Mouse (Mus musculus): ENCODE data around the gene Hist2h4.

Hist2h4 gene

GRCm38 (mm10) chr3:96273591-96274465, 10.7 kb upstream of the Hist2h4 start:
- in situ Hi-C loops (cut with MboI; ENCODE audit: unreplicated experiment in 2 of 2), result loop anchor here in 1 of 2 experiments (25.0 kb wide), 2 partner anchors 312 to 612 kb away; partner anchors contain the start of gene Mcl1

- in situ Hi-C loops (cut with MboI; ENCODE audit: unreplicated experiment in 2 of 2), result loop anchor here in 1 of 2 experiments (5.0 to 25.0 kb wide), 3 partner anchors 42 to 607 kb away; partner anchors contain the start of gene Mcl1
Measured at GRCm38 (mm10) chr3:96269511-96270474, 6.7 kb upstream of the Hist2h4 start, which contains the start of gene Hist2h2bb. Hist2h2bb (plus strand) TSS chr3:96269752.

- in situ Hi-C loops (cut with MboI; ENCODE audit: unreplicated experiment in 2 of 2), result loop anchor here in 1 of 2 experiments (5.0 to 25.0 kb wide), 3 partner anchors 42 to 607 kb away; partner anchors contain the start of gene Mcl1
Measured at GRCm38 (mm10) chr3:96268776-96269378, 5.8 kb upstream of the Hist2h4 start.

GRCm38 (mm10) chr3:96268051-96268775, 5.1 kb upstream of the Hist2h4 start, which contains the start of gene Hist2h3b:
Hist2h3b (plus strand) TSS chr3:96268654.
- in situ Hi-C loops (cut with MboI; ENCODE audit: unreplicated experiment in 2 of 2), result loop anchor here in 1 of 2 experiments (5.0 to 25.0 kb wide), 3 partner anchors 41 to 606 kb away; partner anchors contain the start of gene Mcl1

- in situ Hi-C loops (cut with MboI; ENCODE audit: unreplicated experiment in 2 of 2), result loop anchor here in 1 of 2 experiments (5.0 to 25.0 kb wide), 3 partner anchors 40 to 605 kb away; partner anchors contain the start of gene Mcl1
Measured at GRCm38 (mm10) chr3:96267541-96267940, 4.4 kb upstream of the Hist2h4 start.

- in situ Hi-C loops (cut with MboI; ENCODE audit: unreplicated experiment in 2 of 2), result loop anchor here in 1 of 2 experiments (5.0 to 25.0 kb wide), 3 partner anchors 39 to 604 kb away; partner anchors contain the start of gene Mcl1
Measured at GRCm38 (mm10) chr3:96266132-96266710, 3.1 kb upstream of the Hist2h4 start.

- in situ Hi-C loops (cut with MboI; ENCODE audit: unreplicated experiment in 2 of 2), result loop anchor here in 1 of 2 experiments (25.0 kb wide), 2 partner anchors 302 to 602 kb away; partner anchors contain the start of gene Mcl1
Measured at GRCm38 (mm10) chr3:96264404-96264949, 1.4 kb upstream of the Hist2h4 start.

- in situ Hi-C loops (cut with MboI; ENCODE audit: unreplicated experiment in 2 of 2), result loop anchor here in 1 of 2 experiments (25.0 kb wide), 2 partner anchors 301 to 601 kb away; partner anchors contain the start of gene Mcl1
Measured at GRCm38 (mm10) chr3:96263558-96264403, 670 bp upstream of the Hist2h4 start.

- in situ Hi-C loops (cut with MboI; ENCODE audit: unreplicated experiment in 2 of 2), result loop anchor here in 1 of 2 experiments (25.0 kb wide), 2 partner anchors 300 to 600 kb away; partner anchors contain the start of gene Mcl1
Measured at GRCm38 (mm10) chr3:96262216-96262875, 765 bp downstream of the Hist2h4 start.

GRCm38 (mm10) chr3:96261623-96262022, 1.5 kb downstream of the Hist2h4 start:
- in situ Hi-C loops (cut with MboI; ENCODE audit: unreplicated experiment in 2 of 2), result loop anchor here in 1 of 2 experiments (25.0 kb wide), 2 partner anchors 299 to 599 kb away; partner anchors contain the start of gene Mcl1

- in situ Hi-C loops (cut with MboI; ENCODE audit: unreplicated experiment in 2 of 2), result loop anchor here in 1 of 2 experiments (25.0 kb wide), 2 partner anchors 298 to 598 kb away; partner anchors contain the start of gene Mcl1
Measured at GRCm38 (mm10) chr3:96260220-96260619, 2.9 kb downstream of the Hist2h4 start.

GRCm38 (mm10) chr3:96257190-96257589, 5.9 kb downstream of the Hist2h4 start:
- in situ Hi-C loops (cut with MboI; ENCODE audit: unreplicated experiment in 2 of 2), result loop anchor here in 1 of 2 experiments (25.0 kb wide), 2 partner anchors 295 to 595 kb away; partner anchors contain the start of gene Mcl1

- in situ Hi-C loops (cut with MboI; ENCODE audit: unreplicated experiment in 2 of 2), result loop anchor here in 1 of 2 experiments (25.0 kb wide), 2 partner anchors 294 to 594 kb away; partner anchors contain the start of gene Mcl1
Measured at GRCm38 (mm10) chr3:96255926-96256593, 7.1 kb downstream of the Hist2h4 start.

GRCm38 (mm10) chr3:96254683-96255355, 8.3 kb downstream of the Hist2h4 start:
- in situ Hi-C loops (cut with MboI; ENCODE audit: unreplicated experiment in 2 of 2), result loop anchor here in 1 of 2 experiments (25.0 kb wide), 2 partner anchors 293 to 593 kb away; partner anchors contain the start of gene Mcl1

GRCm38 (mm10) chr3:96251787-96252186, 11.3 kb downstream of the Hist2h4 start:
- in situ Hi-C loops (cut with MboI; ENCODE audit: unreplicated experiment in 2 of 2), result loop anchor here in 1 of 2 experiments (25.0 kb wide), 2 partner anchors 289 to 589 kb away; partner anchors contain the start of gene Mcl1

Measured in v-Abl transformed pro-B cells (cell line).